Mouse (Mus musculus) frontal cortex, postnatal 14 days (tissue): ENCODE data around the gene Klf15.

Source experiments
- DNase-seq, 2 experiments: peaks; one replicate each; pipeline ENCODE4 v3.0.0; 2022; ENCODE audit warnings: low spot score in 2 of 2

Gene Klf15

GRCm38 (mm10) chr6:90462181-90462706 is at the start of gene Klf15:
Gene Klf15, plus strand, starts transcription at chr6:90462576.
- DNase-seq: peak; percentile 62 to 71

GRCm38 (mm10) chr6:90422565-90422964 is 39.8 kb upstream of the Klf15 start:
- DNase-seq: peak; percentile 62 to 76

DNA sequence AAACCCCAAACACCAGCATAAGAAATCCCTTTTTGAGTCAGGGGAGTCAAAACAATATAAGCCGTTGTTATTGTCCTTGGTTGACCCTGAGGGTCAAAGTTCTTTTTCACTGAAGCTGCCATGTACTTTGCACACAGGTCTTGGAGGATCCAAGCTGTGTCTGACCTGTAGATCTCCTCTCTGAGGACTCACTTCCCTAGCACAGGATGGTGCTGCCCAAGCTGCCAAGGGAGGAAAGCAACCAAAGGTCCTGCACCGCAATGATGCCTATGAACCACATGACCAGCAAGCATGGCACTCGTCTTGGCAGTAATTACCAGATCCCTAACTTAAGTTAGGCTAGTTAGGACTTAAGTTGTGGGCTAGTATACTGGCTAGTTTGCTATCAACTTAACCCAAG is 37.0 kb upstream of the Klf15 start:
- no peak for DNase-seq

DNA sequence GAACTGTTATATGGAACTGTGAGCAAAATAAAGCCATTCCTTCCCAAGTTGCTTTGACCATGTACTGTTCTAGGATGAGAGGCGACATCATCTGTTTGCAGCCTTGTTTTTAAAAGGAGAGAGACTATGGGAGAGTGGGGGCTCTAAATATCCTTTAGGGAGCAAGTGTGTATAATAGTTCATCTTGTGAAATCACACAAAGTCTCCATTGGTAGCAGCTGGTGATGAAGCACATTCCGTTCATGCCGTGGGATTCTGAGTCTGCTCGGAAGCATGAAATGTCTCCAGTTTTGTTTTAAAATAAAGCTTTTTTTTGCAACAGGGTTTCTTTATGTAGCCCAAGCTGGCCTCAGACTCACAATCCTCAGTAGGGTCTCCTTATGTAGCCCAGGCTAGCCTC is 36.4 kb upstream of the Klf15 start:
- DNase-seq: no peak

DNA sequence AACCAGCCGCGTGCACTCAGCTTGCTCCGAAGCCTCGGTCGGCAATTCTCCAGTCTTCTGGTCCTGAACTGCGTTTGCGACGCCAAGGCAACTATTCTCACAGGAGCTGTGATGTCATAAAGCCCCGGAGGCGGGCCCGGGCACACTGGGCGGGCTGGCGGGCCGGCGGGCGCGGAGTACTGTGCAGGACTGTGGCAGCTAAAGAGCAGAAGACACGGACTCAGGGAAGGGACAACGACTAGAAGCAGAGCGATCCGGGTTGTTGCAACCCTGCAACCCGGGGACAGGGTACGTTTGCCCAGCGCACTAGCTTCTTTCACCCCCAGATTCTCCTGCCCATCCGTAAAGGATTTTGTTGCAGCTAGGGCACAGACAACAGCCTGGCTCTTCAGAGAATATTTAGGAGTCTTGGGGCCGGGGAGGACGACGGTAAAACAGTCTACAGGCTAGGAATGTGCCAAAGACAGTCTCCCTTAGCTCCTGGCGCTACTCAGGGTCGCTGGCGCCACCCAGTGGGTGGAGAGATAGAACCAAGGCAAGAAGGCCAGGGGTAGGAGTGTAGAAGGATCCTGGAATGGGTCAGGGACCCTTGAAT is 33.9 kb upstream of the Klf15 start, which contains the start of gene Cfap100:
Cfap100 (minus strand) TSS at position 418 of the 595 bp plus-strand sequence.
- peak; percentile 69 to 70 for DNase-seq

GRCm38 (mm10) chr6:90429911-90430310 is 32.5 kb upstream of the Klf15 start:
- peak in 1 of 2 experiments; percentile 21 for DNase-seq

DNA sequence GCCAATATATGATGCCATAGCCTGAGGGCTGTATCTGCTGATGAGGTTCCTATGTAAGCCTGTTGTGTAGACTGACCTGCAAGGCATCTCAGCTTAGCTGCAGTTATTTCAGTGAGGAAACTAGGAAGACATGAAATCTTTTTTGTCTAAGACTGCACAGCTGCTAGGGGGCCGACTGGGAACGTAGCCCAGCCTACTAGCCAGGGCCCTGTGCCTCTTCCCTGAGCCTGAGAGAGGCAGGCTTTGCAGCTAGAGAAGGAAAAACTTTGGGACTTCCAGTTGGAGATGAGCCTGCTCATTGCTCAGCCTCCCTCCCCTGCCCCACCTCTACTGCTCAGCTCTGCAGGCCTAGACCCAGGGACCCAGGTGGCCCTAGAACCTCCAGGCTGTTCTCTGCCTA is 30.9 kb upstream of the Klf15 start:
- peak; percentile 42 to 49 for DNase-seq

DNA sequence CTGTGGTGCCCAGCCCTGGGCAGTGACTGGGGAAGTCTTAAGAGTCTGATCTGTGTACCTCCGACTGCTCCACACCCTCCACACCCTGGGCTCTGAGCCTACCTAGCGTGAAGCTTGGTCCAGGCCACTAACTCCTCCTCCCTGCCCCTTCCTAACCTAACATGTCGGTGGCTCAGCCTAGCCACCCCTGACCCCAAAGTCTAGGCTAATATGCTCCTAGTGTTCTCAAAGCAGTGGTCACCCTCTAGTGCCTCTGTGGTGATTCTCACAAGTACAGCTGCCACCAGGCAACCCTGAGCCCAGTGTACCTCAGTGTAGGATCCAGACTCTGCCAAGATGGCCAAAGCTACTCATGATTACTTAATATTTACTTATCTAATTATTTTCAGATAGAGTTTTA is 27.7 kb upstream of the Klf15 start:
- DNase-seq: no peak

GRCm38 (mm10) chr6:90435195-90435618 is 27.2 kb upstream of the Klf15 start:
- peak; percentile 63 to 80 for DNase-seq

GRCm38 (mm10) chr6:90436192-90436907 is 26.0 kb upstream of the Klf15 start:
- no peak for DNase-seq

GRCm38 (mm10) chr6:90437041-90437440 is 25.3 kb upstream of the Klf15 start:
- no peak for DNase-seq

DNA sequence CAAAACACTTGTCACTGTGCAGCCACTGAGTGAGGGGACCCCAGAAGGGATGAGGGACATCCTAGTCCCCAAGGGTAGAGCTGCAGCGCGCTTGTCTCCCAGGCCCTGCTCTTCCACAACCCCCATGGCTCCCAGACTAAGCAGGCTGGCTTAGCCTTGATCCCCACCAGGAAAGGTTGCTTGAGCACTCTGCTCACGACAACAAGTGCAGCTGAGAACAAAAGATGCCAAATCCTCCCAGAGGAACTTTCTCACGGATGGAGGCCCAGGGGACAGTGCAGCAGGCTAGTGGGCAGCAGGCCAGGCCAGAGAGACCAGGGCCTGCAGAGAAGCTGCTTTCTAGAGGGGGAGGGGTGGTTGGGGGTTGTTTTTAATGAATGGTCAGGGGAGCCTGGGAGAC is 15.5 kb upstream of the Klf15 start:
- no peak for DNase-seq

DNA sequence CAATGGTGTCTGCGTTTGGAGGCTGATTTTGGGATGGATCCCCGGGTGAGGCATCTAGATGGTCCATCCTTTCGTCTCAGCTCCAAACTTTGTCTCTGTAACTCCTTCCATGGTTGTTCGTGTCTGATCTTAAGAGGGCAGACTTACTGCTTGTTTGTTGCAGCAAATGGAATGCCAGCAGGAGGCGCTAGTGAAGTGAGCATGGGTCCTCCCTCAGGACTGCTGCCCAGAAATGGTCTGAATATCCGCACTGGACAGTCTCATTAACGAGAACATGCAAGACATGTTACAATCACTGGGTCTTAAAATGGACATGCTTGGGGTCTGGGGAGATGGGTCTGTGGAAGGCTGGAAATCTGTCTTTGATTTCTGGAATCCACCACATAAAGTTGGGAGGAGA is 12.2 kb upstream of the Klf15 start:
- DNase-seq: peak; percentile 51 to 71

DNA sequence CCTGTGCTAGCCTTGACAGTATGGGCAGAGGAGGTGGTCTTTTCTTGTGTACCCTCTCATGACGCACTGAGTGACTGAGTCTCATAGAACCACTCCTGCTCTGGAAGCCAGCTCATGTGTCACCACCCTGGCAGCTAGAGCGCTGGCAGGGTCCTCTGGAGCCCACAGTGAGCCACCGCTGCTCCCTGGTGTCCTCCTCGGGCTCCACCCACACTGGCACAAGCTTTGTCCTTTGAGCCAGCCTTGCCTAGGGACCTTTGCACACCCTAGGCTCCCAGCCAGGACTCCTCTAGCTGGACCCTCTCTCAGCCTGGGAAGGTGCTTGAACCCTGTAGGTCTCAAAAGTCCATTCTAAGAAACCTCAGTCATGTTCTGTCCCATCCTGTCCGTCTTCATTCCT is 11.7 kb upstream of the Klf15 start:
- DNase-seq: peak in 1 of 2 experiments; percentile 27

DNA sequence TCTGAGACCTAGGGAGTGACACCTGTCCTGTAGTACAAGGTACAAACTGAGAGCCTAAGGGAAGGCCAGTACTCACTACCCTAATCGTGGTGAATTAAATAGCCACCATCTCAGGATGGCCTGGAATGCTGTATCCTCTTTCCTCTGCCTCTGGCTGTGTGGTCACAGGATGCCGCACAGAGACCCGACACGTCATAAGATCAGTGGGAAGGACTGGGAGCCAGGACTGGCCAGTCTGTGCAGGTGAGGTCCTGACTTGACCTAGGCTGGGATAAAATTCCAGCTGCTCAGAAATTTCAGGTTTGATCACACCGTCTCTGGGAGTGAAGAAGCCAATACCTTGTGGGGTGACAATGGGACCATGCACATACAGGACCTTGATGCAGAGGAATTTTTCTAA is 10.9 kb upstream of the Klf15 start:
- DNase-seq: no peak

GRCm38 (mm10) chr6:90452603-90453002 is 9.8 kb upstream of the Klf15 start:
- no peak for DNase-seq

GRCm38 (mm10) chr6:90453751-90454150 is 8.6 kb upstream of the Klf15 start:
- DNase-seq: no peak

GRCm38 (mm10) chr6:90457421-90457820 is 5.0 kb upstream of the Klf15 start:
- DNase-seq: no peak

GRCm38 (mm10) chr6:90461181-90461580 is 1.2 kb upstream of the Klf15 start:
- no peak for DNase-seq

GRCm38 (mm10) chr6:90461771-90462170 is 605 bp upstream of the Klf15 start:
- no peak for DNase-seq

DNA sequence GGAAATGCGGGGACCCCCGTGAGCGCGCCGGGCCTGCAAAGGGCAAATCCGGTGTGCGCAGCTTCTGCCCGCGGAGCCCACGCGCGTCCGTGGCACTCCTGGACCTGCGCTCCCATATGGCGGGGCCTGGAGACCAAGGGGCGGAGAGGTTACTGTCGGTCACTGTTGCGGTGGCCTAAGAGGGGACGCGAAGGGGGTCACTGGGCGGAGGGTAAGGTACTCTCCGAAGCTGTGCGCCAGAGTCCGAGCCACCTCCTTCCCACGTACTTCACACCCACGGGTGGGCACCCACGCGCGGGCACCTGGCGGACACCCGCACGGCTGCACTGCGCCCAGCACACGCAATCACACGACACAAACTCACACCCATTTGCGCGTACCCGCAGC is 458 bp downstream of the Klf15 start:
- peak in 1 of 2 experiments; percentile 30 for DNase-seq

- peak; percentile 73 to 83 for DNase-seq
Measured at GRCm38 (mm10) chr6:90463228-90463862, 969 bp downstream of the Klf15 start.
